Mouse (Mus musculus) E14TG2a.4 (cell line): ENCODE results near the gene Plgrkt.

Experiments
- H3K27me3 ChIP-seq: 2 replicates; pipeline ENCODE4 v1.6.1; 2014; ENCODE audit warnings: low read length, control low read depth; ENCODE audit not compliant: insufficient read depth
- H3K36me3 ChIP-seq: 2 replicates; pipeline ENCODE4 v1.6.1; 2014; ENCODE audit warnings: low read length, control low read depth; ENCODE audit not compliant: insufficient read depth
- H3K4me1 ChIP-seq: replicated peaks from 2 replicates; pipeline ENCODE4 v1.6.1; 2014; ENCODE audit warnings: low read depth, low read length, control low read depth
- H3K4me3 ChIP-seq: replicated peaks from 2 replicates; pipeline ENCODE4 v1.5.1; 2014; ENCODE audit warnings: mild to moderate bottlenecking, low read length
- H3K9me3 ChIP-seq: 2 replicates; pipeline ENCODE4 v1.6.1; 2014; ENCODE audit warnings: low read length, control low read depth
- CTCF ChIP-seq: conservative IDR thresholded peaks from 2 replicates; pipeline ENCODE4 v1.5.1; 2014; ENCODE audit warnings: low read length
- NANOG ChIP-seq: IDR thresholded peaks from 2 replicates; pipeline ENCODE4 v1.6.1; 2014; ENCODE audit warnings: borderline replicate concordance, low read length, mixed read lengths
- POU5F1 ChIP-seq: IDR thresholded peaks from 2 replicates; pipeline ENCODE4 v1.6.1; 2014; ENCODE audit warnings: low read length, borderline replicate concordance

Gene Plgrkt

GRCm38 (mm10) chr19:29388818-29389217 lies 21.6 kb upstream of the Plgrkt start:
- no peak overlapping the region for H3K4me3 ChIP-seq
- H3K4me1 ChIP-seq: peaks cover 14% of the 10 kb centered on the region
- no peaks in the 10 kb centered on the region for H3K9me3 ChIP-seq
- no peaks in the 10 kb centered on the region for H3K27me3 ChIP-seq
- TF ChIP-seq CTCF: no peak
- TF ChIP-seq NANOG: no peak
- no peak for TF ChIP-seq POU5F1
- H3K36me3 ChIP-seq: no peaks in the 10 kb centered on the region

GRCm38 (mm10) chr19:29385822-29386221 lies 18.6 kb upstream of the Plgrkt start:
- H3K27me3 ChIP-seq: no peaks in the 10 kb centered on the region
- peaks cover 19% of the 10 kb centered on the region for H3K4me1 ChIP-seq
- H3K4me3 ChIP-seq: no peak overlapping the region
- H3K9me3 ChIP-seq: no peaks in the 10 kb centered on the region
- TF ChIP-seq CTCF (no peak), NANOG (no peak), POU5F1 (no peak)
- H3K36me3 ChIP-seq: no peaks in the 10 kb centered on the region

GRCm38 (mm10) chr19:29384994-29385393 lies 17.8 kb upstream of the Plgrkt start:
- TF ChIP-seq CTCF (no peak), NANOG (no peak), POU5F1 (no peak)
- Histone ChIP-seq H3K27me3 (no peaks in the 10 kb centered on the region), H3K4me3 (no peak overlapping the region), H3K4me1 (peaks cover 19% of the 10 kb centered on the region), H3K36me3 (no peaks in the 10 kb centered on the region), H3K9me3 (no peaks in the 10 kb centered on the region)

- peaks cover 19% of the 10 kb centered on the region for H3K4me1 ChIP-seq
- TF ChIP-seq POU5F1 (no peak), NANOG (no peak), CTCF (no peak)
- H3K9me3 ChIP-seq: no peaks in the 10 kb centered on the region
- no peak overlapping the region for H3K4me3 ChIP-seq
- no peaks in the 10 kb centered on the region for H3K27me3 ChIP-seq
- H3K36me3 ChIP-seq: no peaks in the 10 kb centered on the region
Observed at GRCm38 (mm10) chr19:29384412-29384811, 17.2 kb upstream of the Plgrkt start.

- no peaks in the 10 kb centered on the region for H3K9me3 ChIP-seq
- H3K4me1 ChIP-seq: peaks cover 19% of the 10 kb centered on the region
- no peaks in the 10 kb centered on the region for H3K36me3 ChIP-seq
- no peak overlapping the region for H3K4me3 ChIP-seq
- no peak for TF ChIP-seq NANOG
- no peak for TF ChIP-seq CTCF
- no peak for TF ChIP-seq POU5F1
- no peaks in the 10 kb centered on the region for H3K27me3 ChIP-seq
Observed at GRCm38 (mm10) chr19:29383368-29383767, 16.2 kb upstream of the Plgrkt start.

- TF ChIP-seq CTCF (no peak), NANOG (no peak), POU5F1 (no peak)
- Histone ChIP-seq H3K4me3 (no peak overlapping the region), H3K9me3 (no peaks in the 10 kb centered on the region), H3K4me1 (peaks cover 19% of the 10 kb centered on the region), H3K27me3 (no peaks in the 10 kb centered on the region), H3K36me3 (no peaks in the 10 kb centered on the region)
Observed at GRCm38 (mm10) chr19:29379839-29380603, 12.8 kb upstream of the Plgrkt start.

- Histone ChIP-seq H3K36me3 (no peaks in the 10 kb centered on the region), H3K27me3 (no peaks in the 10 kb centered on the region; the same call in 1 of the 2 replicates), H3K4me3 (no peak overlapping the region), H3K9me3 (no peaks in the 10 kb centered on the region), H3K4me1 (0 out of 2 replicates have a peak, but pooled peaks cover 7% of the 10 kb centered on the region)
- TF ChIP-seq CTCF: no peak
- TF ChIP-seq POU5F1: no peak
- no peak for TF ChIP-seq NANOG
Observed at GRCm38 (mm10) chr19:29376382-29376781, 9.2 kb upstream of the Plgrkt start.

- no peaks in the 10 kb centered on the region for H3K36me3 ChIP-seq
- no peaks in the 10 kb centered on the region for H3K9me3 ChIP-seq
- no peaks in the 10 kb centered on the region; the same call in 1 of the 2 replicates for H3K27me3 ChIP-seq
- 0 out of 2 replicates have a peak, but pooled peaks cover 7% of the 10 kb centered on the region for H3K4me1 ChIP-seq
- no peak overlapping the region for H3K4me3 ChIP-seq
- no peak for TF ChIP-seq CTCF
- TF ChIP-seq POU5F1: no peak
- no peak for TF ChIP-seq NANOG
Observed at GRCm38 (mm10) chr19:29374947-29375346, 7.8 kb upstream of the Plgrkt start.
